Mouse (Mus musculus): ENCODE data around the gene Zfp36l2.

DNA sequence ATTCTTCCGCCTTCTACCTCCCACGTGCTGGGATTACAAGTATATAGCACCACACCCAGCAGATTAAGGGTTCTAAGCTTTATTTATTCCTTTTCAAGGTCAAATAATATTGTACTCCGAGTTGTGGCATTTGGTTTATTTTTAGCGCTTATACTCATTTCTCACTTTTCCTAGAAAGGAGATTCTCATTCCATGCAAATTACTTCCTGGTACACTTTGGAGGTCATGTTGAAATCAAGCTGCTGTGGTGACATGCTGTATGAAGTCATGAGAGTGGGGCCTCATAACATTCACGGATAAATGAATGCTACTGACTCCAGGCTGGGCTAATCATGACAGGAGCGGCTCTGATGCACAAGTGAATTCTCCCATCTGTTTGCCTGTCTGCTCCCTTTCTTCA, 38.9 kb upstream of the Zfp36l2 start:
- TF ChIP-seq CTCF (IDR thresholded peaks at IDR 0.05; ENCODE audit: insufficient read depth, low read depth, low read length) (no peak), POLR2A (IDR thresholded peaks at IDR 0.05; ENCODE audit: insufficient read depth, low read depth, low read length) (no peak)

Data from olfactory bulb, adult 2 months (tissue).